Mouse (Mus musculus) CH12.LX (cell line): ENCODE measurements at regions not wholly inside any gene's neighbourhood (a gene's known extent, or its start where the extent isn't known, plus 50 kb on each side); places are given as distances from the start of the nearest gene placed in this dataset.

Experiments used
- DNase-seq: peaks from one replicate; pipeline ENCODE4 v3.0.0-alpha.2; 2013; ENCODE audit errors: extremely low read depth
- H3K27ac ChIP-seq: 2 replicates; pipeline ENCODE4 v1.5.1; 2012; ENCODE audit warnings: low read depth, mild to moderate bottlenecking, control low read depth, moderate library complexity; ENCODE audit not compliant: insufficient read depth
- H3K27me3 ChIP-seq: replicated peaks from 2 replicates; pipeline ENCODE3; 2012; ENCODE audit warnings: inconsistent platforms
- H3K36me3 ChIP-seq, 2 experiments: replicated peaks in 1 of 2; 2 replicates each; pipeline versions ENCODE3 to v1.6.1; 2012; ENCODE audit warnings: inconsistent platforms in 1 of 2, low read length in 1 of 2, mild to moderate bottlenecking in 1 of 2, mixed read lengths in 1 of 2, moderate library complexity in 1 of 2; ENCODE audit not compliant: control insufficient read depth in 1 of 2, insufficient read depth in 1 of 2
- H3K4me1 ChIP-seq, 2 experiments: 2 replicates each; pipeline ENCODE4 v1.6.1; 2012; ENCODE audit warnings: inconsistent platforms in 1 of 2, moderate library complexity in 1 of 2; ENCODE audit not compliant: insufficient read depth in 2 of 2, control insufficient read depth in 1 of 2
- H3K4me2 ChIP-seq: 2 replicates; pipeline ENCODE4 v1.6.1; 2012; ENCODE audit warnings: low read depth, mild to moderate bottlenecking, control low read depth; ENCODE audit not compliant: poor library complexity, insufficient read depth, severe bottlenecking
- H3K4me3 ChIP-seq, 3 experiments: fragments of 150-350 bp in 1 of 3; sonication (generic) in 1 of 3; replicated peaks in 1 of 3; 2 replicates each; pipeline versions ENCODE3 to v1.5.1; 2011 to 2012; ENCODE audit warnings: low read depth in 2 of 3, low read length in 2 of 3, mild to moderate bottlenecking in 2 of 3, moderate library complexity in 2 of 3, control low read depth in 1 of 3, improper control_type of control experiment in 1 of 3, inconsistent platforms in 1 of 3, mixed read lengths in 1 of 3; ENCODE audit not compliant: poor library complexity in 1 of 3
- H3K79me2 ChIP-seq: replicated peaks from 2 replicates; pipeline ENCODE4 v1.6.1; 2012; ENCODE audit warnings: mild to moderate bottlenecking, moderate library complexity; ENCODE audit not compliant: control insufficient read depth, poor library complexity, insufficient read depth, severe bottlenecking; ENCODE audit errors: extremely low read depth
- H3K9ac ChIP-seq: 2 replicates; pipeline ENCODE4 v1.6.1; 2012; ENCODE audit warnings: low read depth, mild to moderate bottlenecking, control low read depth, moderate library complexity; ENCODE audit not compliant: insufficient read depth
- H3K9me3 ChIP-seq: replicated peaks from 2 replicates; pipeline ENCODE3; 2012; ENCODE audit warnings: low read length, inconsistent platforms, mixed read lengths
- CHD1 ChIP-seq: IDR thresholded peaks from 2 replicates; pipeline ENCODE4 v1.6.1; 2012; ENCODE audit warnings: low read depth, low read length, improper control_type of control experiment, inconsistent platforms
- ETS1 ChIP-seq: conservative IDR thresholded peaks from 2 replicates; pipeline ENCODE4 v1.6.1; 2012; ENCODE audit warnings: low read depth, mild to moderate bottlenecking, inconsistent platforms, low read length, improper control_type of control experiment, moderate library complexity
- IRF4 ChIP-seq: IDR thresholded peaks from 2 replicates; pipeline ENCODE4 v1.6.1; 2014; ENCODE audit warnings: low read depth, mild to moderate bottlenecking, inconsistent platforms, low read length, improper control_type of control experiment
- JUN ChIP-seq: IDR thresholded peaks from 2 replicates; pipeline ENCODE4 v1.6.1; 2011; ENCODE audit warnings: low read depth, mild to moderate bottlenecking, low read length, improper control_type of control experiment, moderate library complexity; ENCODE audit not compliant: insufficient read depth
- JUND ChIP-seq: conservative IDR thresholded peaks from 2 replicates; pipeline ENCODE4 v1.6.1; 2011; ENCODE audit warnings: low read depth, low read length, improper control_type of control experiment
- KAT2A ChIP-seq: IDR thresholded peaks from 2 replicates; pipeline ENCODE4 v1.6.1; 2012; ENCODE audit warnings: low read length, improper control_type of control experiment, inconsistent platforms; ENCODE audit not compliant: insufficient replicate concordance
- MAX ChIP-seq: IDR thresholded peaks from 2 replicates; pipeline ENCODE4 v1.6.1; 2011; ENCODE audit warnings: low read length, improper control_type of control experiment
- MEF2A ChIP-seq: IDR thresholded peaks from 2 replicates; pipeline ENCODE4 v1.6.1; 2014; ENCODE audit warnings: low read depth, mild to moderate bottlenecking, inconsistent platforms, low read length, improper control_type of control experiment, borderline replicate concordance
- POLR2AphosphoS2 ChIP-seq: IDR thresholded peaks from 2 replicates; pipeline ENCODE4 v1.6.1; 2011; ENCODE audit warnings: low read depth, low read length, improper control_type of control experiment
- RCOR1 ChIP-seq: conservative IDR thresholded peaks from 2 replicates; pipeline ENCODE4 v1.6.1; 2012; ENCODE audit warnings: low read depth, mild to moderate bottlenecking, inconsistent platforms, low read length, improper control_type of control experiment
- SIN3A ChIP-seq: IDR thresholded peaks from 2 replicates; pipeline ENCODE4 v1.6.1; 2012; ENCODE audit warnings: low read length, improper control_type of control experiment, inconsistent platforms
- TCF12 ChIP-seq: IDR thresholded peaks from 2 replicates; pipeline ENCODE4 v1.6.1; 2014; ENCODE audit warnings: low read depth, mild to moderate bottlenecking, inconsistent platforms, low read length, improper control_type of control experiment
- USF2 ChIP-seq: conservative IDR thresholded peaks from 2 replicates; pipeline ENCODE4 v1.6.1; 2011; ENCODE audit warnings: low read depth, low read length, improper control_type of control experiment
- ZC3H11A ChIP-seq: IDR thresholded peaks from 2 replicates; pipeline ENCODE4 v1.6.1; 2012; ENCODE audit warnings: low read depth, mild to moderate bottlenecking, inconsistent platforms, low read length, improper control_type of control experiment
- ZMIZ1 ChIP-seq: IDR thresholded peaks from 2 replicates; pipeline ENCODE4 v1.6.1; 2012; ENCODE audit warnings: low read depth, mild to moderate bottlenecking, inconsistent platforms, low read length, improper control_type of control experiment
- ZNF384 ChIP-seq: IDR thresholded peaks from 2 replicates; pipeline ENCODE4 v1.6.1; 2012; ENCODE audit warnings: low read depth, low read length, improper control_type of control experiment, inconsistent platforms
- dilution Hi-C: fragments of 300-500 bp; cut with MboI; formaldehyde crosslinking; loops from 2 replicates; pipeline ENCODE4 v1.14.3; 2020; ENCODE audit warnings: low sequenced_read_pairs; ENCODE audit not compliant: extremely low pct_unique_long_range_greater_than_20kb, extremely low pct_ligation_motif_present
- in situ Hi-C: fragments of 300-500 bp; cut with MboI; formaldehyde crosslinking; loops from 3 replicates; pipeline ENCODE4 v1.14.3; 2019; ENCODE audit warnings: low sequenced_read_pairs, low pct_ligation_motif_present, low pct_unique_long_range_greater_than_20kb, mixed read lengths

DNA sequence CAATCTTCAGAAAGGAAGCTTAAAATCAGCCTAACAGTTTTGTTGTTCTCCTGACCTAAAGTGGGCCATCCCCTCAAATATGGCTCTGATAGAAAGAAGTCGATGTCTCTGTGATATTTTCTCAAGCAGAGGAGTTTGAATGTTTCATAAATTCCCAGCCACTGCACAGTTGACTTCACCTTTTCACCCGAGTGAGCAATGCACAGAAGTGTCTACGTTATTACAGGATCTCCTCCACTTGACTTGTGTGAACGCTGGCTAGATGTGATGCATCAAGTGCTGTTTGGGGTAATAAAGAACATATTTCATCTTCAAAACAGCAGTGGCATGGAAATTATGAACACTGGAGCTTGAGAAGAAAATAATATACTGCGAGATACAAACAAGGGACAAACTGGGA lies 651.9 kb upstream of the Lrrn3 start:
- in situ Hi-C loops (no loop called here), dilution Hi-C loops (no loop called here)
- no peak for DNase-seq
- no peaks in the 10 kb centered on the region for H3K79me2 ChIP-seq
- no peak overlapping the region for H3K4me3 ChIP-seq
- no peaks in the 10 kb centered on the region for H3K36me3 ChIP-seq
- TF ChIP-seq ZNF384 (no peak), MAX (no peak), TCF12 (no peak), RCOR1 (no peak), ZC3H11A (no peak), SIN3A (no peak), ZMIZ1 (no peak), CHD1 (no peak), JUND (no peak), MEF2A (no peak), ETS1 (no peak), POLR2AphosphoS2 (no peak), KAT2A (no peak), USF2 (no peak)
- H3K4me2 ChIP-seq = no peak overlapping the region
- H3K27ac ChIP-seq = no peak overlapping the region
- no peaks in the 10 kb centered on the region for H3K4me1 ChIP-seq
- H3K27me3 ChIP-seq = no peaks in the 10 kb centered on the region
- H3K9ac ChIP-seq = no peak overlapping the region
- H3K9me3 ChIP-seq = peaks cover 5% of the 10 kb centered on the region

DNA sequence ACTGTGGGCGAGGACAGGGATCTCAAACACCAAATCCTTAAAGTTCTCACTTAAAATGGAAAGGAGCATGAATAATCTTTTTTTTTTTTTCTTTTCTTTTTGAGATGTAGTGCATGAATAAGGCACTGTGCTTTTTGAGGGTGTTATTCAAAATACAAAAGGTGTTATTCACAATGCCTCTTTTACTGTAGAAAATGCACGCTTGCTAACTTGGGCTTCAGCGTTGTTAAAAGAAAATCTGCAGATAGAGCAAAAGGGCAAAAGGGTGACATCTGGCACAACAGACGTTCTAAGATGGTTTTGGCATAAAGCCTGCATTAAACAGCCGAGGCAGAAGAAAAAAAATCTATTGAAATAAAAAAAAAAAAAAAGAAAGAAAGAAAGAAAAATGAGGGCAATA lies 651.5 kb upstream of the Lrrn3 start:
- Histone ChIP-seq H3K4me3 (no peak overlapping the region), H3K9me3 (peaks cover 5% of the 10 kb centered on the region), H3K27ac (no peak overlapping the region), H3K4me1 (no peaks in the 10 kb centered on the region), H3K27me3 (no peaks in the 10 kb centered on the region), H3K9ac (no peak overlapping the region), H3K36me3 (no peaks in the 10 kb centered on the region), H3K79me2 (no peaks in the 10 kb centered on the region), H3K4me2 (no peak overlapping the region)
- in situ Hi-C loops (no loop called here), dilution Hi-C loops (no loop called here)
- TF ChIP-seq JUN = no peak
- no peak for TF ChIP-seq IRF4
- TF ChIP-seq MAX = no peak
- no peak for TF ChIP-seq SIN3A
- DNase-seq = no peak
